In the genomic region with DNA sequence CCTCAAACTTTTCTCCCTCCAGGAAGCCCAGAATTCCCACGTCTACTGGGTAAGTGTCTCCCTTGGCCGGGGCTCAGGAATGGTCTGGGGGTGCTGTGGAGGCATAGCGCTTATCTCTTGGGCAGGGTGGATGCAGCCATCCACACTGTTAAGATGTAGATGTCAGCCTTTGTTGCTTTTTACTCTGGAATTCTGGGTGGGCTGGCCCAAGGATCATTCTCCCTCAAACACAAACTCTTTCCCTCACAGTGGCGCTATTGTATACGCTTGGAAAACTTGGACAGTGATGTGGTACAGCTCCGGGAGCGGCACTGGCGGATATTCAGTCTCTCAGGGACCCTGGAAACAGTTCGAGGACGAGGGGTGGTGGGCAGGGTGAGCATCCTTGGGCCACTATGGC, we compare ENCODE assay signal across 33 mouse cellular contexts. TPM values are rescaled to one million over a fixed set of nuclear protein-coding genes. Genes with fewer than 3 reads are reported as not detected.
DNase-seq lines count a peak whose midpoint lies in the region; ATAC-seq and TF ChIP-seq lines count a peak whose summit lies in the region.
"Had no signal": no experiment of that assay in that cellular context is flagged by ENCODE, and none has a peak within 500 bp of the region (broad histone marks: within the 10 kb centered on the region; RNA-seq: fewer than 3 reads in every experiment).

No protein-coding gene starts in this region.

- H3K9ac ChIP-seq in hindbrain, embryonic 13.5 days, result 0 out of 2 replicates have a peak overlapping the region, but pooled peaks have one; percentile 5
- no peak overlapping the region for H3K9ac ChIP-seq in hindbrain, embryonic 14.5 days
- H3K9ac ChIP-seq in ES-Bruce4 (ENCODE audit: low read depth, poor library complexity, severe bottlenecking), result no peak overlapping the region
- H3K9ac ChIP-seq: embryonic facial prominence, embryonic 13.5 days; forebrain, embryonic 12.5 days; forebrain, embryonic 15.5 days; hindbrain, embryonic 15.5 days had no signal

- no peak for TF ChIP-seq CTCF in ES-Bruce4 (IDR thresholded peaks at IDR 0.05; ENCODE audit: low read depth, low read length)

- H3K9me3 ChIP-seq in hindbrain, embryonic 13.5 days, result no peaks in the 10 kb centered on the region
- H3K9me3 ChIP-seq in hindbrain, embryonic 14.5 days (ENCODE audit: control insufficient read depth, low read length), result no peaks in the 10 kb centered on the region
- no peaks in the 10 kb centered on the region for H3K9me3 ChIP-seq in ES-Bruce4 (replicated peaks; ENCODE audit: control insufficient read depth, insufficient read depth, low read length, poor library complexity, severe bottlenecking)
- H3K9me3 ChIP-seq: embryonic facial prominence, embryonic 10.5 days; embryonic facial prominence, embryonic 13.5 days; forebrain, embryonic 12.5 days; forebrain, embryonic 15.5 days; hindbrain, embryonic 10.5 days; hindbrain, embryonic 15.5 days had no signal

- TF ChIP-seq POLR2A in ES-Bruce4 (IDR thresholded peaks at IDR 0.05; ENCODE audit: insufficient read depth, low read length), result no peak

- peaks cover 1% of the 10 kb centered on the region for H3K4me1 ChIP-seq in hindbrain, embryonic 13.5 days (replicated peaks)
- H3K4me1 ChIP-seq in hindbrain, embryonic 14.5 days (replicated peaks; ENCODE audit: control insufficient read depth, insufficient read depth, low read length), result no peaks in the 10 kb centered on the region
- no peaks in the 10 kb centered on the region for H3K4me1 ChIP-seq in ES-Bruce4 (ENCODE audit: control insufficient read depth, insufficient read depth, low read length)
- H3K4me1 ChIP-seq: forebrain, embryonic 12.5 days; forebrain, embryonic 15.5 days; hindbrain, embryonic 10.5 days had no signal

- no peak overlapping the region for H3K27ac ChIP-seq in hindbrain, embryonic 13.5 days
- no peak overlapping the region for H3K27ac ChIP-seq in hindbrain, embryonic 14.5 days
- H3K27ac ChIP-seq in ES-Bruce4 (ENCODE audit: insufficient read depth, low read length), result 0 out of 2 replicates have a peak overlapping the region, but pooled peaks have one; percentile 18
- H3K27ac ChIP-seq: embryonic facial prominence, embryonic 10.5 days; embryonic facial prominence, embryonic 13.5 days; forebrain, embryonic 12.5 days; forebrain, embryonic 15.5 days; hindbrain, embryonic 10.5 days; hindbrain, embryonic 15.5 days had no signal

- ATAC-seq in hindbrain, embryonic 13.5 days (ENCODE audit: low FRiP score), result no peak
- no peak for ATAC-seq in hindbrain, embryonic 14.5 days (ENCODE audit: low FRiP score)
- ATAC-seq: forebrain, embryonic 15.5 days; intestine, postnatal 0 days had no signal

- no peak overlapping the region for H3K4me3 ChIP-seq in hindbrain, embryonic 13.5 days
- H3K4me3 ChIP-seq in hindbrain, embryonic 14.5 days (replicated peaks; ENCODE audit: low read length), result no peak overlapping the region
- no peak overlapping the region for H3K4me3 ChIP-seq in ES-Bruce4 (ENCODE audit: low read depth, low read length)
- H3K4me3 ChIP-seq: embryonic facial prominence, embryonic 10.5 days; embryonic facial prominence, embryonic 13.5 days; erythroblast, embryonic 14.5 days; forebrain, embryonic 12.5 days; forebrain, embryonic 15.5 days; hindbrain, embryonic 10.5 days; hindbrain, embryonic 15.5 days had no signal

- no peak for DNase-seq in hindbrain, embryonic 14.5 days (ENCODE audit: low spot score)
- DNase-seq in R1 (ENCODE audit: low read depth, low spot score), result peak; percentile 51
- no peak for DNase-seq in neural tube, embryonic 10.5 days (ENCODE audit: extremely low spot score, low spot score)
- DNase-seq in adrenal gland, postnatal 36 days, result no peak
- DNase-seq: adrenal gland, adult 2 months; adrenal gland, postnatal 14 days; B cell, adult 2 months; cerebellum, adult 11-12 months; cerebellum, adult 8-10 months; cerebellum, postnatal 10 days; cerebellum, postnatal 36 days; embryo, embryonic 11 days; gastrocnemius, postnatal 10 days; gastrocnemius, postnatal 36 days had no signal

- no peaks in the 10 kb centered on the region for H3K27me3 ChIP-seq in hindbrain, embryonic 13.5 days
- H3K27me3 ChIP-seq in hindbrain, embryonic 14.5 days (ENCODE audit: control insufficient read depth, insufficient read depth, low read length), result no peaks in the 10 kb centered on the region
- H3K27me3 ChIP-seq in ES-Bruce4 (ENCODE audit: control insufficient read depth, insufficient read depth, low read length, poor library complexity, severe bottlenecking), result no peaks in the 10 kb centered on the region
- H3K27me3 ChIP-seq: CH12.LX; embryonic facial prominence, embryonic 13.5 days; forebrain, embryonic 12.5 days; forebrain, embryonic 15.5 days; hindbrain, embryonic 15.5 days had no signal

- no peak for TF ChIP-seq EP300 in ES-Bruce4 (IDR thresholded peaks at IDR 0.05; ENCODE audit: insufficient read depth, low read depth, low read length)

- no peak overlapping the region for H3K4me2 ChIP-seq in hindbrain, embryonic 13.5 days
- no peak overlapping the region for H3K4me2 ChIP-seq in hindbrain, embryonic 14.5 days (replicated peaks)
- H3K4me2 ChIP-seq: embryonic facial prominence, embryonic 13.5 days; forebrain, embryonic 12.5 days; forebrain, embryonic 15.5 days; heart, embryonic 11.5 days; hindbrain, embryonic 15.5 days had no signal

- H3K36me3 ChIP-seq in hindbrain, embryonic 13.5 days, result peaks cover 94% of the 10 kb centered on the region
- H3K36me3 ChIP-seq in hindbrain, embryonic 14.5 days (replicated peaks; ENCODE audit: control insufficient read depth, insufficient read depth), result peaks cover 92% of the 10 kb centered on the region
- H3K36me3 ChIP-seq in ES-Bruce4 (ENCODE audit: control insufficient read depth, insufficient read depth, low read length, poor library complexity, severe bottlenecking), result peaks cover 80% of the 10 kb centered on the region

- WGBS in hindbrain, embryonic 13.5 days, result 92% methylated on average over 10 of the region's 10 CpGs
- WGBS in hindbrain, embryonic 14.5 days, result 88% methylated on average over 10 of the region's 10 CpGs

RNA-seq across cellular contexts. Expression of a gene that starts 6.9 kb away (rescaled TPM):
- 185 and 190 TPM in 2 replicates for polyA plus RNA-seq in hindbrain, embryonic 13.5 days (2015; fragmentation: Nextera tagmentation; extraction: Ambion mirVana)
- polyA plus RNA-seq in hindbrain, embryonic 14.5 days (2014; fragmentation: Nextera tagmentation; extraction: Ambion mirVana), result 168 and 176 TPM in 2 replicates
- polyA plus RNA-seq in ES-Bruce4 (2011; ENCODE audit: insufficient read depth, insufficient read length, low read depth, missing spikeins), result 72.1 and 75.3 TPM in 2 replicates
- 100 to 1,000 TPM; 149 to 156 TPM for total RNA-seq in adrenal gland, postnatal 36 days (2021)

RNA-seq across cellular contexts. Expression of a gene that starts 7.0 kb away (rescaled TPM):
- polyA plus RNA-seq in hindbrain, embryonic 13.5 days (2015; fragmentation: Nextera tagmentation; extraction: Ambion mirVana), result 93.6 and 101 TPM in 2 replicates
- 96.1 and 101 TPM in 2 replicates for polyA plus RNA-seq in hindbrain, embryonic 14.5 days (2014; fragmentation: Nextera tagmentation; extraction: Ambion mirVana)
- polyA plus RNA-seq in ES-Bruce4 (2011; ENCODE audit: insufficient read depth, insufficient read length, low read depth, missing spikeins), result 41.6 and 41.7 TPM in 2 replicates
- 10 to 100 TPM; 27.3 to 36.0 TPM for total RNA-seq in adrenal gland, postnatal 36 days (2021)

RNA-seq across cellular contexts. Expression of a gene that starts 15.7 kb away (rescaled TPM):
- 0.13 and 0.19 TPM in 2 replicates for polyA plus RNA-seq in hindbrain, embryonic 13.5 days (2015; fragmentation: Nextera tagmentation; extraction: Ambion mirVana)
- polyA plus RNA-seq in hindbrain, embryonic 14.5 days (2014; fragmentation: Nextera tagmentation; extraction: Ambion mirVana), result 0.21 TPM in 1 of 2 replicates, not detected in the other
- not detected in 2 replicates for polyA plus RNA-seq in ES-Bruce4 (2011; ENCODE audit: insufficient read depth, insufficient read length, low read depth, missing spikeins)
- total RNA-seq in adrenal gland, postnatal 36 days (2021), result not detected
- total RNA-seq: adrenal gland, adult 2 months; adrenal gland, postnatal 14 days; CH12.LX; gastrocnemius, adult 18-20 months; gastrocnemius, postnatal 10 days; gastrocnemius, postnatal 36 days; granulocyte monocyte progenitor cell, adult 5-6 weeks; heart, adult 8-10 months; heart, postnatal 25 days had no signal
- polyA plus RNA-seq: adrenal gland, adult 2 months; embryonic facial prominence, embryonic 10.5 days; embryonic facial prominence, embryonic 13.5 days; erythroblast, embryonic 14.5 days; forebrain, embryonic 12.5 days; forebrain, embryonic 15.5 days; heart, embryonic 11.5 days; heart, embryonic 14.5 days; heart, postnatal 0 days; hindbrain, embryonic 10.5 days; intestine, embryonic 14.5 days; intestine, postnatal 0 days had no signal

RNA-seq across cellular contexts. Expression of a gene that starts 17.2 kb away (rescaled TPM):
- polyA plus RNA-seq in hindbrain, embryonic 13.5 days (2015; fragmentation: Nextera tagmentation; extraction: Ambion mirVana), result 51.9 and 52.4 TPM in 2 replicates
- polyA plus RNA-seq in hindbrain, embryonic 14.5 days (2014; fragmentation: Nextera tagmentation; extraction: Ambion mirVana), result 59.2 and 64.0 TPM in 2 replicates
- polyA plus RNA-seq in ES-Bruce4 (2011; ENCODE audit: insufficient read depth, insufficient read length, low read depth, missing spikeins), result 38.2 and 41.2 TPM in 2 replicates
- total RNA-seq in adrenal gland, postnatal 36 days (2021), result 10 to 100 TPM; 45.0 to 45.3 TPM

RNA-seq across cellular contexts. Expression of a gene that starts 17.2 kb away (rescaled TPM):
- polyA plus RNA-seq in hindbrain, embryonic 13.5 days (2015; fragmentation: Nextera tagmentation; extraction: Ambion mirVana), result 118 and 124 TPM in 2 replicates
- polyA plus RNA-seq in hindbrain, embryonic 14.5 days (2014; fragmentation: Nextera tagmentation; extraction: Ambion mirVana), result 120 and 123 TPM in 2 replicates
- polyA plus RNA-seq in ES-Bruce4 (2011; ENCODE audit: insufficient read depth, insufficient read length, low read depth, missing spikeins), result 30.2 and 40.0 TPM in 2 replicates
- total RNA-seq in adrenal gland, postnatal 36 days (2021), result 100 to 1,000 TPM in 1 of 2 experiments, 10 to 100 TPM in 1; 94.3 to 106 TPM
